Mouse (Mus musculus) hematopoietic stem cell, adult 5-6 weeks (primary cell): ENCODE measurements around the gene Gm13288. TPM values are rescaled to one million over a fixed set of nuclear protein-coding genes. Genes with fewer than 3 reads are reported as not detected.

Source experiments
- ATAC-seq, 2 experiments: fragments of 125-278 bp in 1 of 2; replicated peaks in 1 of 2; 2 replicates each; pipeline ENCODE4 v1.8.0; 2016 to 2017; ENCODE audit warnings: inconsistent platforms in 2 of 2, mild to moderate bottlenecking in 2 of 2, moderate number of reproducible peaks in 2 of 2, low read depth in 1 of 2, moderate TSS enrichment in 1 of 2; ENCODE audit not compliant: low FRiP score in 2 of 2, poor library complexity in 2 of 2, severe bottlenecking in 2 of 2, insufficient read depth in 1 of 2, low TSS enrichment in 1 of 2
- total RNA-seq: library from RNA; stranded (forward); fragments of 172-1452, 232-1000 nt; gene quantifications from 2 replicates; pipeline ENCODE4 v1.2.3, GENCODE M21; 2017

Gm13288 gene
- total RNA-seq, 1 experiment from 2014 or later: not detected

- no peak for ATAC-seq
Observed at GRCm38 (mm10) chr4:88851026-88851763, 45.9 kb downstream of the Gm13288 start.

Other genes starting within 250 kb of the Gm13288 start
- not detected in 2 replicates for gene Ifna15, start 247.3 kb upstream of the Gm13288 start, total RNA-seq
- gene Ifna14, start 233.7 kb upstream of the Gm13288 start, total RNA-seq: not detected in 2 replicates
- gene Ifna9, start 213.1 kb upstream of the Gm13288 start, total RNA-seq: not detected in 2 replicates
- not detected in 2 replicates for gene Ifna12, start 202.2 kb upstream of the Gm13288 start, total RNA-seq
- gene C87499, start 171.1 kb upstream of the Gm13288 start, total RNA-seq: not detected in 2 replicates
- gene Ifna13, start 161.1 kb upstream of the Gm13288 start, total RNA-seq: not detected in 2 replicates
- not detected in 2 replicates for gene Ifna16, start 128.6 kb upstream of the Gm13288 start, total RNA-seq
- gene Ifna2, start 121.6 kb upstream of the Gm13288 start, total RNA-seq: not detected in 2 replicates
- gene Ifnab, start 114.2 kb upstream of the Gm13288 start, total RNA-seq: not detected in 2 replicates
- 2.2 TPM in 1 of 2 replicates, not detected in the other for gene Gm26566, start 83.7 kb upstream of the Gm13288 start, total RNA-seq
- 101 and 115 TPM in 2 replicates for gene Klhl9, start 83.1 kb upstream of the Gm13288 start, total RNA-seq
- gene Gm13271, start 50.7 kb upstream of the Gm13288 start, total RNA-seq: not detected in 2 replicates
- gene Gm13283, start 45.4 kb upstream of the Gm13288 start, total RNA-seq: not detected in 2 replicates
- gene Gm13290, start 31.7 kb upstream of the Gm13288 start, total RNA-seq: not detected in 2 replicates
- gene Gm13289, start 28.6 kb upstream of the Gm13288 start, total RNA-seq: not detected in 2 replicates
- gene Gm13272, start 25.7 kb upstream of the Gm13288 start, total RNA-seq: not detected in 2 replicates
- 0.55 TPM in 1 of 2 replicates, not detected in the other for gene Ifnz, start 23.4 kb upstream of the Gm13288 start, total RNA-seq
- gene Gm13276, start 19.8 kb upstream of the Gm13288 start, total RNA-seq: not detected in 2 replicates
- not detected in 2 replicates for gene Gm13277, start 16.9 kb upstream of the Gm13288 start, total RNA-seq
- gene Gm13278, start 14.0 kb upstream of the Gm13288 start, total RNA-seq: not detected in 2 replicates
- not detected in 2 replicates for gene Gm13275, start 11.0 kb upstream of the Gm13288 start, total RNA-seq
- not detected in 2 replicates for gene Gm13279, start 8.1 kb upstream of the Gm13288 start, total RNA-seq
- gene Gm13285, start 5.9 kb upstream of the Gm13288 start, total RNA-seq: 0.89 TPM in 1 of 2 replicates, not detected in the other
- not detected in 2 replicates for gene Gm13287, start 2.3 kb upstream of the Gm13288 start, total RNA-seq
- gene Ifna7, start 10.7 kb downstream of the Gm13288 start, total RNA-seq: not detected in 2 replicates
- gene Ifna11, start 14.4 kb downstream of the Gm13288 start, total RNA-seq: not detected in 2 replicates
- not detected in 2 replicates for gene Ifna6, start 21.9 kb downstream of the Gm13288 start, total RNA-seq
- gene Ifna5, start 30.0 kb downstream of the Gm13288 start, total RNA-seq: not detected in 2 replicates
- gene Ifna4, start 36.3 kb downstream of the Gm13288 start, total RNA-seq: not detected in 2 replicates
- not detected in 2 replicates for gene Ifna1, start 44.6 kb downstream of the Gm13288 start, total RNA-seq
- gene Ifne, start 74.7 kb downstream of the Gm13288 start, total RNA-seq: not detected in 2 replicates